ENCODE assay signal across 35 mouse cellular contexts in genomic region chr6:53750539-53750938, GRCm38 (mm10).
"Had no signal": no experiment of that assay in that cellular context is flagged by ENCODE, and none has a peak within 500 bp of the region (broad histone marks: within the 10 kb centered on the region; RNA-seq: fewer than 3 reads in every experiment).

No protein-coding gene starts in this region.

- H3K4me3 ChIP-seq: heart, embryonic 10.5 days; heart, embryonic 12.5 days; heart, embryonic 13.5 days; heart, embryonic 15.5 days; hindbrain, embryonic 10.5 days; hindbrain, embryonic 12.5 days; hindbrain, embryonic 13.5 days; hindbrain, embryonic 15.5 days; intestine, embryonic 15.5 days; kidney, embryonic 15.5 days; layer of hippocampus, adult 2 months had no signal

- H3K4me2 ChIP-seq: heart, embryonic 11.5 days; heart, embryonic 12.5 days; heart, embryonic 13.5 days; heart, embryonic 15.5 days; hindbrain, embryonic 12.5 days; hindbrain, embryonic 13.5 days; hindbrain, embryonic 14.5 days; hindbrain, embryonic 15.5 days; intestine, embryonic 15.5 days; kidney, embryonic 15.5 days had no signal

- H3K36me3 ChIP-seq: heart, embryonic 10.5 days; heart, embryonic 12.5 days; heart, embryonic 13.5 days; heart, embryonic 15.5 days; hindbrain, embryonic 10.5 days; hindbrain, embryonic 12.5 days; hindbrain, embryonic 13.5 days; hindbrain, embryonic 15.5 days; intestine, embryonic 15.5 days; kidney, embryonic 15.5 days had no signal

- H3K9me3 ChIP-seq: heart, embryonic 10.5 days; heart, embryonic 12.5 days; heart, embryonic 13.5 days; heart, embryonic 15.5 days; hindbrain, embryonic 10.5 days; hindbrain, embryonic 12.5 days; hindbrain, embryonic 13.5 days; hindbrain, embryonic 15.5 days; intestine, embryonic 15.5 days; kidney, embryonic 15.5 days had no signal

- H3K27ac ChIP-seq: heart, embryonic 10.5 days; heart, embryonic 13.5 days; heart, embryonic 15.5 days; hindbrain, embryonic 10.5 days; hindbrain, embryonic 12.5 days; hindbrain, embryonic 13.5 days; hindbrain, embryonic 14.5 days; hindbrain, embryonic 15.5 days; hindbrain, postnatal 0 days; intestine, embryonic 15.5 days; kidney, embryonic 15.5 days; kidney, postnatal 0 days; layer of hippocampus, adult 2 months had no signal

- H3K27me3 ChIP-seq: heart, embryonic 12.5 days; heart, embryonic 13.5 days; heart, embryonic 15.5 days; hindbrain, embryonic 12.5 days; hindbrain, embryonic 13.5 days; hindbrain, embryonic 15.5 days; intestine, embryonic 15.5 days; kidney, embryonic 15.5 days had no signal

- H3K4me1 ChIP-seq: heart, embryonic 10.5 days; hindbrain, embryonic 10.5 days; hindbrain, embryonic 12.5 days; hindbrain, embryonic 13.5 days; hindbrain, embryonic 15.5 days; intestine, embryonic 15.5 days; kidney, embryonic 15.5 days had no signal

- H3K9ac ChIP-seq: heart, embryonic 12.5 days; heart, embryonic 13.5 days; heart, embryonic 15.5 days; hindbrain, embryonic 12.5 days; hindbrain, embryonic 13.5 days; hindbrain, embryonic 14.5 days; hindbrain, embryonic 15.5 days; intestine, embryonic 15.5 days; kidney, embryonic 15.5 days had no signal

- ATAC-seq: hindbrain, embryonic 16.5 days; hindbrain, postnatal 0 days; inflammation-experienced regulatory T-cells, adult 6 months; intestine, embryonic 15.5 days; intestine, embryonic 16.5 days; intestine, postnatal 0 days had no signal

- DNase-seq: heart, postnatal 10 days; heart, postnatal 14 days; heart, postnatal 36 days; heart, postnatal 4 days; kidney, adult 11 months; kidney, adult 18-20 months; kidney, adult 2 months; kidney, adult 8-10 months; kidney, adult 9 months; kidney, postnatal 10 days; kidney, postnatal 14 days; kidney, postnatal 25 days; kidney, postnatal 36 days; kidney, postnatal 4 days; layer of hippocampus, adult 9-11 months; layer of hippocampus, postnatal 36 days had no signal
